Mouse (Mus musculus) small intestine, adult 2 months (tissue): ENCODE data around the gene Cbx5.
"Not testable (repeated sequence)": the region's sequence is repeated elsewhere in the genome, so short reads cannot be mapped to it uniquely, and the experiment has no call there.

Experiments used
- CTCF ChIP-seq: fragments of 200-500 bp; IDR thresholded peaks from 2 replicates; pipeline ENCODE4 v1.5.1; 2012; ENCODE audit warnings: low read depth, mild to moderate bottlenecking, control low read depth, inconsistent platforms, low read length, moderate library complexity, mixed read lengths; ENCODE audit not compliant: insufficient replicate concordance, insufficient read length; ENCODE audit errors: extremely low read depth
- POLR2A ChIP-seq: fragments of 200-500 bp; IDR thresholded peaks from 2 replicates; pipeline ENCODE4 v1.6.1; 2012; ENCODE audit warnings: low read depth, mild to moderate bottlenecking, control low read depth, inconsistent platforms, low read length, moderate library complexity

DNA sequence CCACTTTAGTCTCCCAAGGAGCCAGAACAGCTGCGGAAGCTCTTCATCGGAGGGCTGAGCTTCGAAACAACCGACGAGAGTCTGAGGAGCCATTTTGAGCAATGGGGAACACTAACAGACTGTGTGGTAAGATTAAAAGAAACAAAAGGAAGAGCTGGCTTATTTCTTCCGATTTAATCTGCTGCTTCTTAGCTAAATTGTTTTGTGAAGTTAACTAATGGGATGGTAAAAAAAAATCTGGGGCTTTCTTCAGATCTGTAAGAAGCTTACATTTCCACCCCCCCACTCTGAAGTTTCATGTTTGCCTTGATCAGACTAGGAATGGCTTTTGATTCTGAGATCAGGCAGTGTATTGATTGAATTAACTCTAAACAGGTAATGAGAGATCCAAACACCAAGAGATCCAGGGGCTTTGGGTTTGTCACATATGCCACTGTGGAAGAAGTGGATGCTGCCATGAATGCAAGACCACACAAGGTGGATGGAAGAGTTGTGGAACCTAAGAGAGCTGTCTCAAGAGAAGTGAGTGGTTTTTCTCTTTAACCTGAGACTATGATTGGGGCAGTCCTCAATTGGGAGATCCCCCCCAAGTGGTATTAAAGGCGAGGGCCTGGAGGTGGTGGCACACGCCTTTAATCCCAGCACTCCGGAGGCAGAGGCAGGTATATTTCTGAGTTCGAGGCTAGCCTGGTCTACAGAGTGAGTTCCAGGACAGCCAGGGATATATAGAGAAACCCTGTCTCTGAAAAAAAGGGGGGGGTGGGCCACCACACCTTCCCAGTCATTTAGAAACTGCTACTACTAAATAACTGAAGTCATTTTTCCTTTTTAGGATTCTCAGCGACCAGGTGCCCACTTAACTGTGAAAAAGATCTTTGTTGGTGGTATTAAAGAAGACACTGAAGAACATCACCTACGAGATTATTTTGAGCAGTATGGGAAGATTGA lies 1.7 kb upstream of the Cbx5 start:
- not testable (repeated sequence) for TF ChIP-seq CTCF, POLR2A
